Mouse (Mus musculus): ENCODE measurements around the gene Trim32.

Gene Trim32

GRCm38 (mm10) chr4:65604504-65605150 lies at the start of gene Trim32:
Gene Trim32 (plus strand): TSS chr4:65604986.
- peak; percentile 91 to 99 for DNase-seq (ENCODE audit: low spot score in 2 of 2)

- DNase-seq (ENCODE audit: low spot score in 2 of 2): no peak
Measured at GRCm38 (mm10) chr4:65565493-65565892, 39.3 kb upstream of the Trim32 start.

DNA sequence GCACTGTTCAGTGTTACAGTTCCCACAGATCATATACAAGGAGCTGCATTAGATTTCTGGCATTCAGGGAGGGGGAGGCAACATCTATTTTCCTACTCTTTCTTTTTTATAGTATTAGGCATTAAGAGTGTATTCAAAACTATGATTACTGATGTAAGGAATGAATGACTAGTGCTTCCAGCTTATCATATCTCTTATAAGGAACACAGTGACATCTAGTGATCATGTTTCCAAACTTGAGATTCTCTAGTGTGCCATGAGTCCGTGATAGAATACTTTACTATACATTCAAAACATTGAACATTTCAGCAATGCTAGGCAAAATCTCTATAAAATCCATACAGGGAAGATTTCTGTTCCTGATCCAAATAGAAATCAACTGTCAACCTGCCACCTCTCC lies 24.5 kb upstream of the Trim32 start:
- DNase-seq (ENCODE audit: low spot score in 2 of 2): no peak

DNA sequence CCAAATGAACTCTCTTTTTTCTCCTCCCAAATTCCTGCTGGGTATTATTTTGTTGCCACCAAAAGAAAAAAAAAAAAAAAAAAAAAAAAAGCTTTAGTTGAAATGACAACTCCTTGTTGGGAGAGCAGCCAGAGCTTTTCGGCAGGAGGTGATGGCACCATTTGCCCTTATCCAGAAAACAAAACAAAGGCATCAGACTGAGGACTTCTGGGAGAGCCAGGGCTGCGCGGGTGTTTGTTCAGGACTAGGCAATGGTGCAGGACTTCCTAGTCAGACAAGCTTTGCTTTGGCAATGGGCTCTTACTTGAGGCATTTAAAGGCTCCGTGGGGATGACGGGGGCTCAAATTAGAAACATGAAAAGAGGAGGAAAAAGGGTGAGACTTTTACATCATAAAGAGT lies 17.8 kb upstream of the Trim32 start:
- no peak for DNase-seq (ENCODE audit: low spot score in 2 of 2)

DNA sequence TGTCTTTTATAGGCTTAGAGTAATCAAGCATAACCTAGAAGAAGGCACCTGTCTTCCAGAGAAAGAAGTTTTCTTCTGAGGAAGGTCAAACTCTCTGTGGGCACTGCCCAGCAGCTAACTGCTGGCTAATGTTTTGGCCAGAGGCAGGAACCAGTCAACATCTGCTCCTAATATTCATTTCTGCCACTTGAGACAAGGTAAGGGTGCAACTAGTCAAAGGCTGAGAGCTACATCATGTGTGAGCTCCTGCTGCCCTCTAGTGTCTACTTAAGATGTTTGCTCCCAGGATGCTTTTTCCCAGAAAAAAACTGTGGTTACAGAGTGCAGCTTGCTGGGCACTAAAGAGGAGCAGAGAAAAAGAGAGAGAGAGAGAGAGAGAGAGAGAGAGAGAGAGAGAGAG lies 15.0 kb upstream of the Trim32 start:
- DNase-seq (ENCODE audit: low spot score in 2 of 2): peak in 1 of 2 experiments; percentile 46

- DNase-seq (ENCODE audit: low spot score in 2 of 2): no peak
Measured at GRCm38 (mm10) chr4:65594601-65595369, 10.0 kb upstream of the Trim32 start.

DNA sequence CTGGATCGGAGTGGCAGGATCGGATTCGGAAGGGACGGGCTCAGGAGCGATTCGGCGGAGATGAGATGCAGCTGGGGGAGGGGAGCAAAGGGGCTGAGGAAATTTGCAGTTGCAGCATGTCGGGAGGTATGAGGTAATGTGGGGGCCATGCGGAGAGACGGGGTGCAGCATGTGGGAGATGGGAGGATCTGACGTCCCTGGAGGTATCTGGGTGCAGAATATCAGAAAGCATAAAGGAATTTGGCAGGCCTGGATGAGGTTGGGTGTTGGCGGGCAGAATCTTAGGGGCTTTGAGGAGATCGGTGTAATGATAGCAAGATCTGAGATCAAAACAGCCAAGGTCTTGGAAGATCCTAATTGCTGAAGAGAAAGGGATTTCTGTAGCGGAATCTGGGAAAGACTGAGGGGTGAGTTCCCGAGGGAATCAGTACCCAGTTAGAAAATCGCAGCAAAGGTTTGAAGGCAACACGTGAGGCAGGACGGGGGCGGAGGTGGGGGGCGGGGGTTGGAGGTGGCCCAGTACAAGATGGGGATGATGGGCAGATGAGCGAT lies 441 bp downstream of the Trim32 start:
- DNase-seq (ENCODE audit: low spot score in 2 of 2): no peak

- DNase-seq (ENCODE audit: low spot score in 2 of 2): no peak
Measured at GRCm38 (mm10) chr4:65607184-65607631, 2.4 kb downstream of the Trim32 start.

GRCm38 (mm10) chr4:65608112-65608511 lies 3.3 kb downstream of the Trim32 start:
- no peak for DNase-seq (ENCODE audit: low spot score in 2 of 2)

GRCm38 (mm10) chr4:65610329-65610728 lies 5.5 kb downstream of the Trim32 start:
- DNase-seq (ENCODE audit: low spot score in 2 of 2): no peak

DNA sequence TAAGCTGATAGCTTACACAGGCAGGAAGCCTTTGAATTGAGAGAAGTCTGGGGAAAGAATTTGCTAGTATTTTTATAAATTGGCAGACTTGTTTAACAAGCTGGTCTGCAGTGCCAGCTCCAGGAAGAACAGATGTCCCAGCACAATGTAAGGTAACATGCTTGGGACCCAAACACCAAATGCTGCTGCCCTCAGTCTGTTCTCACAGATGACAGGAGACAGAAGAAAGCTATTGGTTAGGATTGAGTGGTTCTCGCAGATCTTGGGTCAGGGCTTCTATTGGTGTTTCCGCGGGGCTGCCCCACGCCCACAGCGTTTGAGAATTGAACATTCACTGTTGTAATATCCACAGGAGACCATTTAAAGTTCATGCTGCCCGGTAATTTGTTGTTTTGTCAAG lies 6.1 kb downstream of the Trim32 start:
- DNase-seq (ENCODE audit: low spot score in 2 of 2): peak in 1 of 2 experiments; percentile 31

DNA sequence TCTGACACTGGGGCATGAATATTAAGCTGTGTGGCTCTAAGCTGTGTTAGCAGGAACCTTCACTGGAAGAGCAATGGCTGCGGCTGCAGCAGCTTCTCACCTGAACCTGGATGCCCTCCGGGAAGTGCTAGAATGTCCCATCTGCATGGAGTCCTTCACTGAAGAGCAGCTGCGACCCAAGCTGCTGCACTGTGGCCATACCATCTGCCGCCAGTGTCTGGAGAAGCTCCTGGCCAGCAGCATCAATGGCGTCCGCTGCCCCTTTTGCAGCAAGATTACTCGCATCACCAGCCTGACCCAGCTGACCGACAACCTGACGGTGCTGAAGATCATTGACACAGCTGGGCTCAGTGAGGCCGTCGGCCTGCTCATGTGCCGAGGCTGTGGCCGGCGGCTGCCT lies 8.3 kb downstream of the Trim32 start:
- DNase-seq (ENCODE audit: low spot score in 2 of 2): no peak

GRCm38 (mm10) chr4:65620125-65620524 lies 15.3 kb downstream of the Trim32 start:
- no peak for DNase-seq (ENCODE audit: low spot score in 2 of 2)

- DNase-seq (ENCODE audit: low spot score in 2 of 2): no peak
Measured at GRCm38 (mm10) chr4:65638231-65638630, 33.4 kb downstream of the Trim32 start.

DNA sequence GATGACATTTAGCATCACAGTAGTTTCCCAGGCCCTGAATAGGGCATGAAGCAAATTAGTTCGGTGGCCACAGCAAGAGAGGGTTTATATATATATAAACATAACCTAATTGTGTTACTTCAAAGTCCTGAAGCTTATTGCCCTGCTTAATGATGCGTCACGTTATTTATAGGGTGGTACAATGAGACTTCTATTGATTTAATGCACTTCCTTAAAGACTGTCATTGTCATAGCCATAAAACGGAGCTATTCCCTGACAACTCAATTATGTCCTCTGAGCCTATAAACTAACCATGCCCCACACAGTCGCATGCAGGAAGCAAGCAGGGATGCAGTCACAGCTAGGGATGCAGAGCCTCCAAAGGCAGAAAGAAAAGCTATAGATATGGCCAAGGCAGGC lies 37.8 kb downstream of the Trim32 start:
- no peak for DNase-seq (ENCODE audit: low spot score in 2 of 2)

DNA sequence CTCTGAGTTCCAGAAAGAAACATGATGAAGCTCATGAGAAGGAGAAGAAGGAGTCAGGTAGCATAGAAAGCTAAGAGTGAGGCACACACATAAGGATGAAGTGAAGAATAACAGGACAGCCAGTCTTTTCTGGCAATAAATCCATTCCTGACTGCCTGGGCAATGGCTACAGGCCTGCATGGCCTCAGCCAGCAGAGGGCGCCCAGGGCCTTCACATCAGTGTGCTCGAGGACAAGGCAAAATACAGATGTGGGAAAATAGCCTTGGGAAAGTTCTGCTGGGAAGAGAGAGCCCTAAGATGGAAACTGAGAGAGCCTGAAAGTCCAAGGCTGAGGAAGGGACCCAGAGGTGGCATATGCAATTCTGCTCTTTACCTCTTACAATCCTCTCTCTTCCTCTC lies 49.9 kb downstream of the Trim32 start:
- DNase-seq (ENCODE audit: low spot score in 2 of 2): peak; percentile 16 to 81

DNA sequence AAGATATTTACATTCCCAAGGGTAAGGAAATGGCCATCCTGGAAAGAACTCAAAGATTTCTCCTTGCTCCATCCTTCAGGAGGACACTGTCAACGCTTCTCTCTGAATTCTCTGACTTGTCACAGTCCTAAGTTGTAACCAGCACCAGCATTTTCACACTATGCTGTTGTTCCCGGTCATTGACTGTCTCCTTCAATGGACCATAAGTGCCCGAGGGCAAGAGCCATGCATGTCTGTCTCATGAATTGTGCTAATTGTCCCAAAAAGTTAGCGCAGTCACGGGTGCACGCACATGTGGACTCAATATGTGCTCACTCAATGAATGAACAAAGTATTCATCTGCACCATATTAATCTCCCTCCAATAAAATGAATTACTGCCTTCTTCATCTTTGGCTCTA lies 58.4 kb downstream of the Trim32 start:
- no peak for DNase-seq (ENCODE audit: low spot score in 2 of 2)
